Mouse (Mus musculus) right cerebral cortex, adult 2 months (tissue): Measurements from ENCODE around the gene Cldn7.
"Not testable (repeated sequence)": the region's sequence is repeated elsewhere in the genome, so short reads cannot be mapped to it uniquely, and the experiment has no call there.

Experiments
- DNase-seq, 2 experiments: peaks; one replicate each; pipeline ENCODE4 v3.0.0; 2021 to 2022; ENCODE audit warnings: low spot score in 2 of 2

The Cldn7 gene

DNA sequence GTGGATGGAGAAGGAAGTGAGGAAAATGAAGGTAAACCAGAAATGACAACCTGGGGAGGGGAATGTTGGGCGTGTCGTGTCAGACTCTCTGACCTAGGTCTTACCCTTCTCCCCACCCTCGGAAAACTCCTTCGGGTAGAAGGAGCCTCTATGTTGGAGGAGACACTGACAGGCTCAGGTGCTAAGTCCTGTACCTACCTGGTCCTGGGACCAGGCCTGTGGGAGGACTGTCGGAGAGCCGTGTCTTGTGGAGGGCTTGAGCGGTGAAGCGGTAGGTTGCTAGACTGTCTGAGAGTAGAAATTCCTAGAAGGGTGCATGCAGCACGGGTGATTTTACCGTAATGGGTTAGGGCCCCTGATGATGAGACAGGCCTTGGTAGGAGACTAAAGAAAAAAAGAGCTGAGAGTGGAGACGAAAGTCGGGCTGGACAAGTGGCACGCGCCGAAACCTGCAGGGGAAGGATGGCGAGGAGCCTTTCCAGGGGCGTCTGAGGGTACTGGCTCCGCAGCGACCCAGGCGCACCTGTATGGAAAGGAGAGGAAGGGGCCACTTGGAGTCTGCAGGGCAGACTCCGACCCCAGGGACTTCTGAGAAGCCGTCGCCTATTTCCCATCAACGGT is at the start of gene Cldn7:
Cldn7 (plus strand) TSS at position 130 of the 621 bp plus-strand sequence.
- DNase-seq: no peak

DNA sequence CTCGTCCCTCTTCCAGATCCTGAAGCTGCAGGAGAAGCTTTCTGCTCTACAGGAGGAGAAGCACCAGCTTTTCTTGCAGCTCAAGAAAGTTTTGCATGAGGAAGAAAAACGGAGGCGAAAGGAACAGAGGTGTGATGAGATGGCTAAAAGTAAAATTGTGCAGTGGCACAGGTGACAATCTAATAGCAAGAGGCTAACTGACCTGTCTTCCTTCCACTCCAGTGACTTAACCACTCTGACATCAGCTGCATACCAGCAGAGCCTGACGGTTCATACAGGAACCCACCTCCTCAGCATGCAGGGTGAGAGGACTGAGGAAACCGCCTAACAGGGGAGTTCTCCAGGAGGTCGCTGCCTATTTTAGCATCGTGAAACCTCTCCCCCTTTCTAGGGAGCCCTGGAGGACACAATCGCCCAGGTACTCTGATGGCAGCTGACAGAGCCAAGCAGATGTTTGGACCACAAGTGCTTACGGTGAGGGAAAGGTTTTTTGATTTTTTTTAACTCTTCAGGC is 49.6 kb upstream of the Cldn7 start:
- no peak for DNase-seq

DNA sequence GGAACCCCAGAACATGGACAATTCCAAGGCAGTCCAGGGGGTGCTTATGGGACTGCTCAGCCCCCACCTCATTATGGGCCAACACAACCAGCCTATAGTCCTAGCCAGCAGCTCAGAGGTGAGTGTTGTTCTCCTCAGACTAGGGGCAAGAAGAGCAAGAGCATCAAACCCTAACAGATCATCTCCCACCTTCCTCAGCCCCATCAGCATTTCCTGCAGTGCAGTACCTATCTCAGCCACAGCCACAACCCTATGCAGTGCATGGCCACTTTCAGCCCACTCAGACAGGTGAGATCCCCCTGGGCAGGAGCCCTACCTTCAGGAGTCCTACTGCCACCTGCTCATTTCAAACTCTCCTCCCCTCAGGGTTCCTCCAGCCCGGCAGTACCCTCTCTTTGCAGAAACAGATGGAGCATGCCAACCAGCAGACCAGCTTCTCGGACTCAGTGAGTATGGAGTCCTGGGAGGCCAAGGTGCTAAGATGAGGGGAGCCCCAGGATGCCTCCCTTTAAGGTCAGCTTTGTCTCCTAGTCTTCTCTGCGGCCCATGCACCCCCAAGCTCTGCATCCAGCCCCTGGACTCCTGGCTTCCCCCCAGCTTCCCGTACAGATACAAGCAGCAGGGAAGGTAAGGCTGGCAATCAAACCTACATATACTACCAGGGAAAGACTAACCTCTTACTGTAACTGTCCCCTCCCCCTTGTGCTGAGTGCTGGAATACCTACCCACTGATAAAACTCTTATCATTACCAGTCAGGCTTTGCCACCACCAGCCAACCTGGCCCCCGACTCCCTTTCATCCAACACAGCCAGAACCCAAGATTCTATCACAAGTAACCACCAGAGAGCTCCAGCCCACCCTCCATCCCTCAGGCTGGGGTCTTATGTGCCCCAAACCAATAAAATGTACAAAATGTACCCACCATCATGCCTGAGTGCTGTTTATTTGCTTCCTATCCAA is 48.6 kb upstream of the Cldn7 start:
- DNase-seq: no peak

DNA sequence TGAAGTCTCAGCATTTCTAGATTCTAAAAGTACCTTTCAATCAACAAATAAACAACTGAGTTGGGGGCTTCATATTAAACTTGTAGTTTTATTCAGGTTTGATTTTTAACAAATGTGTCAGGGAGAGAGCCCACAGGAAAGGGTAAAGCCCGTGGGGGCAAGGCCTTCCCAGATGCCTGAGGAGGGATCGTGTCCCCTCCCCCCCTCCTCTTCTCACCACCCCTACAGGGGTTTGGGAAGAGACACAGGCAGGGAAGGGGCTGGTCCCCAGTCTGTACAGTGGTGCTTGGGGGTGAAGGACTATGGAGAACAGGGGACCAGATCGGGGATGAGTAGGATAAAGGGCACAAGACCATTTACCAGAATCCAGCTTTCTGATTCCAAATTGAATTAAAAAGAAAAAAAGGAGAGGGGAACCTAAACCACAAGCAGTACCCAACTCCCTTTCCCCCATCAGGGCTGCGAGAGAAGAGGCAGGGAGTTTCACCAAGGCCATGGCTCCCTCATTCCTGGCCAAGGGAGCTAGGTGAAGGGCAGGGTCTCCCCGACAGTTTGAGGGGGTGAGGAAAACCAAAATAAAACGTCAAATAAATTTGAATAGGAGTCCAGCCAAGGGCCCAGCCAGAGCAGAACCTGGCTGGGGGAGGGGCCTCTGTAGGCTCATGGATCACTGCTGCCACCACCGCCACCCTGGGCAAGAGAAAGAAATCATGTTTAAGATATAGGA is 47.8 kb upstream of the Cldn7 start:
- DNase-seq: not testable (repeated sequence)

DNA sequence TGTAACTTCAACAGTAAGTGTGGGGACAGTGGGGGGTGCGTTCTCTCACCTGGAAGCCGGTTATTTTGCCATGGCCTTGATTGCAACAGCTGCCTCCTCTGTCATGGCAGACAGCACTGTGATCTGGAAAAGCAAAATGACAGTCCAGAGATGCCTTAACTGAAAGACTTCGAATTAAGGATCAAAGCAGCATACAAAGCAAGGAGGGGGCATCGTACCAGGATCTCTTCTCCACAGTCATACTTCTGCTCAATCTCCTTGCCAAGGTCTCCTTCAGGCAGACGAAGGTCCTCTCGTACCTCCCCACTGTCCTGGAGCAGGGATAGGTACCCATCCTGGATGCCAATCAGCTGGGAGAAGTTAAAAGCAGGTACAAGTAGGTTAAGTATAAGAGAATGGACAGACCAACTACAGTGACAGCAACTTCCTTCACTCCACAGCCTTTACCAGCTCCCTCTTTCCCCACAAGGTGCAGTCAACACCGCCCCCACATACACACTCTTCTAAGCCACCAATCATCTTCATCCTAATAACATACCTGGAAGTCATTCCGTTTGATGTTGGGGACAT is 47.1 kb upstream of the Cldn7 start:
- DNase-seq: no peak

DNA sequence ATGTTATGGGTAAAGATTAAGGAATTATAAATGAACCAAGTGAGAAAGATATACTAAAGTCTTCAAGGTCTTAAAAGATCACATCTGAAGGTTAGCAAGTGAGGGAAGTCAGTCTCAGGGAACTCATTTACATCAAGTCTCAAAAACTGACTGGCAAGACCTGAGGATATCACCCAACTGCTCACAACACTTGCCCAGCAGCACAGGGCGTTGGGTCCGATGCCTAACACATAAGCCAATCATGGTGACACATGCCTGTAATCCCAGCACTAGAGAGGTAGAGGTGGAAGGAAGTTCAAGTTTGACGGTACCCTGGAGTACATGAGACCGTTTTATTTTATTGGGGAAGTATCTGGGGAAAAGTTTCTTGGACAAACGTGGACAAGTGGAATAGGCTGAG is 46.5 kb upstream of the Cldn7 start:
- DNase-seq: no peak

DNA sequence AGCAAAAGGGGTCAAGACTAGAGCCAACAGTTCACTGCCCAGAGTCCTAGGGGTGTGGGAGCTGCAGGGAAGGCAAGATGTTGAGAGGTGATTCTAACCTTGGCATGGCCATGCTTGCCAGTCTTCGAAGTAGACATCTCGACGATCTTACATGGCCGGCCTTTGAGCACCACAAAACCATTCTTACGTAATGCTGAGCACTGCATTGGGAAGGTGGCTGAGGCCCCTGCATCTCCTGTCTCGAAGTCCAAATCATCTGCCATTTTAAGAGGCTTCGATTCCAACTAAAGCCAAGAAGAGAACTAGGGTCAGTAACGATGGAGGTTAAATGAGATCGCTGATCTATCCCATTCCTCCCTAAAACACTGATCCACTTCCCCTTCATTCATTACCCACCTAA is 45.5 kb upstream of the Cldn7 start:
- DNase-seq: no peak

DNA sequence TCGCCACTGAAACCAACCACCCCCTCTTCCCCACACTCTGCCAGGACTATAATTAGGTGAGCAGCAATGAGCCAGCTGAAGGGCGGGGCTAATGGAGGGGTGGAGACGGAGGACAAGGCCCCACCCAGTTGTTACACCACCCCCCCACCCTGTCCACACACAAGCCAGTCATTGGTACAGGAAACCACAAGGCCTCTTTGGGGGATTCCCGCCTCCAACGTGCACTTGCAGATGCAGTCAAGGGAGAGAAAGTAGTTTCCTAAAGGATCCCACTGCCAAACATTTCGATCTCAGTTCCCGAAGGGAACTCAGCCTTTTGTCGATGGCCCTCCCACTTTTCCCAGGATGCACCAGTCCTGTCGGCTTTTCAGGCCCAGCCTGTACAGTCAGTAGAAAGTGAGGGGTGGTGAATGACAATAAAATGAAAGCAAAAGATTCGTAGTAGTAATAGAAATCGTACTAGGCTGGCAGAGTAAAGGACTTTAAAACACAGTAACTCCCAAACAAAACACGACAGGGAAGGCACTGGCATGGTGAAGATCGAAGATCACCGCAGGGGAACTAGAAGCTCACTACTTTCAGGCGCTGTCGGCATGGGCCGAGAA is 44.8 kb upstream of the Cldn7 start:
- peak; percentile 43 to 47 for DNase-seq

DNA sequence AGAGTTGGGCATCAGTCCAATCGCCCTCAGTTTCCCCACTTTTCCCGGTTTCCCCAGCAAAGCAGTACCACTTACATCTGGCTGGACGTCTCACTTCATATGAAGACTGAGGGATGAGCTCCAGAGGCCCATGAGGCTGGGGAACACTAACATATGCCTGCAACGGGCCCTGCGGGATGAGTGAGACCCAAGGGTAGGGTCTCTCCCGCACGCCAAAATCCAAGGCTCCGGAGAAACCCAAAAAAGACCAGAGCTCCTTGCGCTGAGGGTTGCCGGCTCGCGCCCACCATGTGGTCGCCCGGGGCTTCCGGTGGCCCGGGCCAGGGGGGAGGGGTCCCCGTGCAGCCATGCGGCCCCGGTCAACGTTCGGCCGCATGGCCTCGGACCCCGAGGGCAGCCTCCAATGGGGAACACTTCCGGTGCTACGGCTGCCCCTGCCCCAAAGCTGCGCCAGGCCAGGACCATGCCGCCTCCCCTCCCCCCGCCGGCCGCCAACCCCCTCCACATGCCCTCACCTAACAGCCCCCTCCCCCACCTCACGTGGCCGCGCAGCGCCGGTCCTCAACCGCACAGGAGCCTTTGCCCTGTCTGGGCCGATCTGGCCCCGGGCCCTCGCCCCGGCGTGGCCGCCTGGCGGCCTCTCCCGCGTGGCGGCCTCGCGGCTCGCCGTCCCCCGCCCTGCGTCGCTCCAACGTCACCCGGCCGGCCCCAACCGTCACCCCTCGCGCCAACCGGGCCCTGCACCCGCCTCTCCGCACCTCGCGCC is 44.1 kb upstream of the Cldn7 start:
- no peak for DNase-seq

DNA sequence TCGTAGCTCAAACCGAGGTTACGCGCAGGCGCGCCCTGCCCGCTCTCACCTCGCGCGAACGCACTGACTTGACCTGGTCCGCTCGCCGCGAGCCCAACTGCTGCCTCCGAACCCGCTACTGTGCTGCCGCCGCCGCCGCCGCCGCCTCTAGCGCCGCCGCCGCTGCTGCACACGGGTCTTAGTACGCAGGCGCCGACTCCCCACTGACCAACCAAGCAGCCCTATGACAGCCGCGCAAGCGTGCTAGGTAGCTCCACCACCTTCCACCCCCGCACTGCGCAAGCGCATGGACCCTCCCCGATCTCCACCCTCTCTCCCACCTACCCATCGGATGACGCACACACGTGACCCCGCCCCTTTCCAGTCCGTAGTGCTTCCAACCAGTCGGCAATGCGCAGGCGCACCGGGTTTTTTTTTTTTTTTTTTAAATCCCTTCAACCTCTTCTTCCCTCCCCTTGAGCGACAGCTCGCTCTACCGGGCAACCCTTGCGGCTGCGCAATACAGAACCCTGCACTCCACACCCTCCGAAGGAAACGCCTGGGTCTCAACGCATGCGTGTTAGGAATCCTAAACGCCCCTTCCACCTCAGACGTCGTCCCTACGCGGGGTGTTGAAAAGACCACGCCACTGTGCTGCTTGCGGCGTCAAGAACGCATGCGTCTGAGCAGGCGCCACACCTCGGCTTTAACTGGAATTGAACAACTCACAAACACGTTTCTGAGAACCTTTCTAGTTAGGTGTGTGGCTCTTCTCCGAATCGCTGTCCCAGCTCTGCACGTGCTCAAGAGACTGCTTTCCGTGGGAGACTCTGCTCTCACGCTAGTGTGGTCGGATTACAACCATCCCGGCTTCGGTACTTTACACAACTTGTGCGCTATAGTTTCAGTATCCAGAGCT is 43.2 kb upstream of the Cldn7 start, which contains the start of gene Eif5a:
Eif5a (minus strand) TSS at position 845 of the 898 bp plus-strand sequence.
- DNase-seq: peak; percentile 100

DNA sequence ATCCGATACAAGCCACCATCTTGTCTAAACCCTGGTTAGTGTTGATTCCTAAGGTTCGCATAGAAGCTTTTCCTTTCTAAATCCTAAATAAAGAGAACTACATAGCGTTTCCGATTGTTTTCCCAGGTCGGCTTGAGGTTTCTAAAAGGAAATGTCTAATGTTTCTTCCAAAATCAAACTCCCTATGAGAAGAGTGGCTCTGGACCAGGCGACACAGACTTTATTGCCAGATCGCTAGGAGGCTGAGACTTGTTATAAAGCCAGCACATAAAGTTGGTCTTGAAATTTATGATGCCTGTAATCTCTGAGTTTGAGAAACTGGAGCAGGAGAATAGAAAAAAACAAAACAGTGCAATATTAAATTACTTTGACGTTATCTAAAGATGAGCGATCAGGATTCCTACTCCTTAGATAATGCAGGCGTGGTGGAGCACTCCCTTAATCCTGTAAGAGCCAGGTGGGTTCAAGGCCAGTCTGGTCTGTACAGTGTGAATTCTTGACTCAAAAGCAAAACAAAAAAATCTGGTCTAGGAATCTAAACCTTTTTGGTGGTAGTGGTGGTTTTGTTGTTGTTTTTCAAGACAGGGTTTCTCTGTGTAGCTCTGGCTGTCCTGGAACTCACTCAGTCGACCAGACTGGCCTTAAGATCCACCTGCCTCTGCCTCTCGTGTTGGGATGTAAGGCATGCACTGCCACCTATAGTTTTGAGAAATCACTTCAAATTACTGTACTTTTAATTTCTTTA is 42.4 kb upstream of the Cldn7 start:
- DNase-seq: no peak

DNA sequence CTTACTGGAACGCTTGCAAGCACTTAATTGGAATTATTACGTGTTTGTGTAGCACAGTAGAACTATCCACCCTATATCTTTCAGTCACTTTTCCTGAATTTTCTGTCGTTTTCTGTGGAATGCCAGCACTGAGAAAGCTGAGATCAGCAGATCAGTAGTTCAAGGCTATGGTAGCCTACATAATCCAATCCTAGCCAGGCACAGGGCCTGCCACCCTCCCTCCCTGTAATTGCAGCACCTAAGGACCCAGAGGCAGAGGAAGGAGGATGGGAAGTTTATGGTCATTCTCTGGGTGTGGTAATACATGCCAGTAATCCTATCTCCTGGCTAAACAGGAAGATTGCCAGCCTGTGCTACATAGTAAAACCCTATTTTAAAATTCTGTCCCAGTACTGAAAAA is 41.8 kb upstream of the Cldn7 start:
- no peak for DNase-seq

DNA sequence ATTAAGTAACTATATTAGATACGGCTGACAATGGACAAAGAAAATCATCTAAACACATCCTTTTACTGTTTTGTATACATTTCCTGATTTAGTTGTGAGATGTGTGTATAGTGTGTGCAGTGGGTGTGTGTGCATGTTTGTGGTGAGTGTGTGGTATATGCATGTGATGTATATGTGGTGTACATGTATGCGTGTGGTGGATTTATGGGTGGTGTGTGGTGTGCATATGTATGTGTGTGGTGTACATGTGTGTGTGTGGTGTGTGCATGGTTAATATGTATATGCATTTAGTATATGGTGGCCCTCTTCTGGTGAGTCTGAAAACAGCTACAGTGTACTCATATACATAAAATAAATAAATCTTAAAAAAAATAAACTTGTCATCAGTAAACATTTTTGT is 37.1 kb upstream of the Cldn7 start:
- no peak for DNase-seq

DNA sequence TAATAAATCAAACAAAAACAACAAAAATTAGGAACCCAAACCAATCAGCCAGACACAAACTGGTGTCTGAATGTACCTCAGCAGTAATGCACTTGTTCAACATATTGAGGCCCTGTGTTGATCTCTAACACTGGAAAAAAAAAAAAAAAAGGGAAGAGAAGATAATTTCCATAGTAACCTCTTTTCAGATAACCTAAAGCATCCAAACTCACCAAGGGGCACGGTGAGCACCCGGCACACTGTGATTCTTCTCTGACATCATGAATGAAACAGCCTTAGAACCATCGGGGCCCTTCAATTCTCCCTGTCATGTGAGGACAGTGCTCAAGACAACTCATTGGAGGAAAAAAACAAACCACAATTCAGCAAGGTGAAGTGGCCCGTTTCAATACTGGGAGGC is 34.9 kb upstream of the Cldn7 start:
- no peak for DNase-seq

DNA sequence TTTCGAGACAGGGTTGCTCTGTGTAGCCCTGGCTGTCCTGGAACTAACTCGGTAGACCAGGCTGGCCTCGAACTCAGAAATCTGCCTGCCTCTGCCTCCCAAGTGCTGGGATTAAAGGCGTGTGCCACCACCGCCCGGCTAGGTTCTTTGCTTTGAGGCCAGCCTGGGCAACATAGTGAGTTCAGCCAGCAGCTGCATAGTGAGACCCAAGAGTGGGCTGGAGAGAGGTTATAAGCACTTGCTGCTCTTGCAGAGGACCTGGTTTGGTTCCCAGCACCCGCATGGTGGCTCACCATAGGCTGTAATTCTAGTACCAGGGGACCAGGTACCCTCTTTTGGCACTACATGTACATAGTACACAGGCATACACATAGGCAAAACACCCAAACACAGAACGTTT is 34.4 kb upstream of the Cldn7 start:
- not testable (repeated sequence) for DNase-seq

DNA sequence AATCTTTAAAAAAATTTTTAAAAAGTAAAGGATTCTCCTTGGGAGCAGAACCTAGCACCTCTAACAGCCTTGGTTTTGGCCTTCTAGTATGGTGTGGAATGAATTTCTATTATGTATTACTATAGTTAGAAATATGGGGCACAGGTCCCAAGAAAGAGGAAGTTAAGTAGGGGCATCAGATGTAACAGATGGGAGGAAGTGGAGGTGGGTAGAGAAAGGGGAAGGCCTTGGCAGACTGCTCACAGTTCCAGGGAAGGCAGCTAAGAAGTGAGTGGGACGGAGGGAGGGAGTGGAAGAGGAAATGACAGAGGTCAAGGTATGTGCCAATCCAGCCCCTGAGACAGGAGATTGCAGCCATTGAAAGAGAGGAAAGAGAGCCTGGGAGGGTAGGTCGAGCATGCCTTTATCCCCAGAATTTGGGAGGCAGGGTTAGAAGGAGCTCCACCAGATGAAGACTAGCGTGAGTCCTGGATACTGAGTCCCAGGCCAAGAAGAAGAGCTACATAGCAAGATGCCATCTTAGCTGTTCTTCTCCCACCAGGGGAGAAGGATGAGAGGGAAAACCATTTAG is 33.5 kb upstream of the Cldn7 start:
- DNase-seq: no peak

DNA sequence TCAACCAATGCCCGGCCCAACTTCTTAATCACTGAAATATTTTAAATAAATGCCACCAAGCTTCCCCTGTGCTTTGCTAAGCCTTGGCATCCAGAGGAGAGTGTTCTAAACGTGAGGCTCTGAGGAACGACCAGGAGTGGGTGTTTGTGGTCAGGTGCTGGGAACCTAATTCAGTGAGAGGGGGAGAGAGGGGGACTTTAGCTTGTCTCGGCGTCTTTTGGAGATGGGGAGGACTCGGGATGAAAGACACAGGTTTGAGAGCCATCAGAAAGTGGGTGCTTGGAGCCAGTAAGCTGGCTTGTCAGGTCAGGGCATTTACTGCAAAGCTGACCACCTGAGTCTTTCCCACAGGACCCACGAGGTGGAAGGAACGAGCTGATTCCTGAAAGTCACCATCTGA is 32.8 kb upstream of the Cldn7 start:
- DNase-seq: no peak

DNA sequence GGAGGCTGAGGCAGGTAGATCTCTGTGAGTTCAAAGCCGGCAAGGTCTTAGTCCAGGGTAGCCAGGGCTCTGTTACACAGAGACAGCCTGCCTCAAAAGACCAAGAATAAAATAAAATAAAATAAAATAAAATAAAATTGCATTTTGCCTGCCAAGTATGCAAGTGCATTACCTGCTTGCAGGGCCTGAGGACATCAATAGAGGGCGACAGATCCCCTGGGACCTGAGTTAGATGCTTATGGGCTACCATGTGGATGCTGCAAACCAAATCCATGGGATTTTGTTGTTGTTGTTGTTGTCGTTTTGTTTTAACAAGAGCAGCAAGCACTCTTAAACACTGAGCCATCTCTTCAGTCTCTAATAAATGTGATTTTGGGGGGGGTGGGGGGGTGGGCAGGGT is 32.3 kb upstream of the Cldn7 start:
- DNase-seq: no peak

DNA sequence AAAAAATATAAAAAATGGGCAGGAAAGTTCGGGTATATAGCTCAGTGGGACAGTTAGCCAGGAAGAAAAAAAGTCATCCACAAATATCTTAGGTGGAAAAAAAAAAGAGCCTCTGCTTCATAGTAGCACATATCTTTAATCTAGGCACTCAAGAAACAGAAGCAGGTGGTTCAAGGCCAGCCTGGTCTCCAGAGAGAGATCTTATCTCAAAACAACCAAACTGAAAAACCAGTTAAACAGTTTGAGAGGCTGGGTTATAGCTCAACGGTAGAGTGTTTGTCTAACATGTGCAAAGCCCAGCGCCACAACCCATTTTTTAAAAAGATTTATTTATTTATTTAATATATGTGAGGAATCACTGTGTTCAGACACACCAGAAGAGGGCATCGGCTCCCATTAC is 31.5 kb upstream of the Cldn7 start:
- DNase-seq: no peak
